Mouse (Mus musculus): ENCODE measurements around the gene Slc1a4. TPM values are rescaled to one million over a fixed set of nuclear protein-coding genes. Genes with fewer than 3 reads are reported as not detected.

The Slc1a4 gene
- polyA plus RNA-seq (2016; fragmentation: Nextera tagmentation; extraction: Ambion mirVana), result 11.2 and 12.0 TPM in 2 replicates

GRCm38 (mm10) chr11:20332561-20333514 lies at the start of gene Slc1a4:
TSS of gene Slc1a4 (minus strand) at chr11:20332713.
- H3K4me2 ChIP-seq, result peak within 1 kb of the TSS; percentile 99
- H3K27me3 ChIP-seq (replicated peaks), result no peaks in the 10 kb centered on the region
- peak; percentile 98 for ATAC-seq
- under 1% methylated on average over 48 of the region's 48 CpGs for WGBS (ENCODE audit: insufficient replicate concordance)
- H3K9ac ChIP-seq, result peak within 1 kb of the TSS; percentile 92
- peaks cover 48% of the 10 kb centered on the region for H3K4me1 ChIP-seq
- peak within 1 kb of the TSS; percentile 81 for H3K4me3 ChIP-seq
- no peaks in the 10 kb centered on the region for H3K9me3 ChIP-seq (replicated peaks)
- peaks cover 5% of the 10 kb centered on the region for H3K36me3 ChIP-seq
- H3K27ac ChIP-seq, result peak within 1 kb of the TSS; percentile 96

- H3K27me3 ChIP-seq (replicated peaks), result no peaks in the 10 kb centered on the region; the same call in 1 of the 2 replicates
- no peaks in the 10 kb centered on the region for H3K36me3 ChIP-seq
- 60% methylated on average over 4 of the region's 4 CpGs for WGBS (ENCODE audit: insufficient replicate concordance)
- no peak overlapping the region for H3K9ac ChIP-seq
- peaks cover 4% of the 10 kb centered on the region; the same call in 1 of the 2 replicates for H3K9me3 ChIP-seq (replicated peaks)
- H3K4me3 ChIP-seq, result no peak overlapping the region
- no peak overlapping the region for H3K4me2 ChIP-seq
- H3K27ac ChIP-seq, result no peak overlapping the region
- peaks cover 11% of the 10 kb centered on the region; the same call in 1 of the 2 replicates for H3K4me1 ChIP-seq
- ATAC-seq, result no peak
These were observed 47.6 kb upstream of the Slc1a4 start for GRCm38 (mm10) chr11:20380106-20380505.

GRCm38 (mm10) chr11:20376642-20377041 lies 44.1 kb upstream of the Slc1a4 start:
- Histone ChIP-seq H3K27me3 (replicated peaks) (no peaks in the 10 kb centered on the region; the same call in 1 of the 2 replicates), H3K4me3 (no peak overlapping the region), H3K9me3 (replicated peaks) (peaks cover 4% of the 10 kb centered on the region; the same call in 1 of the 2 replicates), H3K36me3 (no peaks in the 10 kb centered on the region), H3K9ac (no peak overlapping the region), H3K4me1 (peaks cover 11% of the 10 kb centered on the region; the same call in 1 of the 2 replicates), H3K27ac (no peak overlapping the region), H3K4me2 (no peak overlapping the region)
- peak; percentile 60; the same call in 1 of the 2 replicates for ATAC-seq
- 40% methylated on average over 7 of the region's 7 CpGs for WGBS (ENCODE audit: insufficient replicate concordance)

GRCm38 (mm10) chr11:20372616-20373211 lies 40.2 kb upstream of the Slc1a4 start:
- no peak for ATAC-seq
- no peaks in the 10 kb centered on the region for H3K9me3 ChIP-seq (replicated peaks)
- H3K9ac ChIP-seq, result no peak overlapping the region
- H3K4me3 ChIP-seq, result no peak overlapping the region
- H3K36me3 ChIP-seq, result no peaks in the 10 kb centered on the region
- no peaks in the 10 kb centered on the region; the same call in 1 of the 2 replicates for H3K27me3 ChIP-seq (replicated peaks)
- no peak overlapping the region for H3K4me2 ChIP-seq
- WGBS (ENCODE audit: insufficient replicate concordance), result 70% methylated on average over 8 of the region's 8 CpGs
- no peak overlapping the region for H3K27ac ChIP-seq
- H3K4me1 ChIP-seq, result peaks cover 18% of the 10 kb centered on the region

GRCm38 (mm10) chr11:20370486-20370885 lies 38.0 kb upstream of the Slc1a4 start:
- H3K9ac ChIP-seq, result no peak overlapping the region
- no peak overlapping the region for H3K4me3 ChIP-seq
- peaks cover 7% of the 10 kb centered on the region; the same call in 1 of the 2 replicates for H3K4me1 ChIP-seq
- H3K27me3 ChIP-seq (replicated peaks), result no peaks in the 10 kb centered on the region; the same call in 1 of the 2 replicates
- H3K36me3 ChIP-seq, result no peaks in the 10 kb centered on the region
- no peaks in the 10 kb centered on the region for H3K9me3 ChIP-seq (replicated peaks)
- no peak overlapping the region for H3K27ac ChIP-seq
- H3K4me2 ChIP-seq, result no peak overlapping the region
- ATAC-seq, result no peak
- 70% methylated on average over 2 of the region's 2 CpGs for WGBS (ENCODE audit: insufficient replicate concordance)

- 72% methylated on average over 1 of the region's 1 CpGs for WGBS (ENCODE audit: insufficient replicate concordance)
- ATAC-seq, result no peak
- Histone ChIP-seq H3K27me3 (replicated peaks) (no peaks in the 10 kb centered on the region), H3K9me3 (replicated peaks) (0 out of 2 replicates have a peak, but pooled peaks cover 5% of the 10 kb centered on the region), H3K4me3 (no peak overlapping the region), H3K36me3 (no peaks in the 10 kb centered on the region), H3K27ac (no peak overlapping the region), H3K9ac (no peak overlapping the region), H3K4me2 (no peak overlapping the region), H3K4me1 (peaks cover 7% of the 10 kb centered on the region; the same call in 1 of the 2 replicates)
These were observed 33.9 kb upstream of the Slc1a4 start for GRCm38 (mm10) chr11:20366456-20366855.

GRCm38 (mm10) chr11:20361354-20361753 lies 28.8 kb upstream of the Slc1a4 start:
- Histone ChIP-seq H3K36me3 (no peaks in the 10 kb centered on the region), H3K9me3 (replicated peaks) (0 out of 2 replicates have a peak, but pooled peaks cover 5% of the 10 kb centered on the region), H3K27me3 (replicated peaks) (no peaks in the 10 kb centered on the region), H3K4me1 (no peaks in the 10 kb centered on the region), H3K27ac (no peak overlapping the region), H3K9ac (no peak overlapping the region), H3K4me3 (no peak overlapping the region), H3K4me2 (no peak overlapping the region)
- ATAC-seq, result no peak
- WGBS (ENCODE audit: insufficient replicate concordance), result 41% methylated on average over 3 of the region's 3 CpGs

- WGBS (ENCODE audit: insufficient replicate concordance), result 61% methylated on average over 9 of the region's 9 CpGs
These were observed 25.4 kb upstream of the Slc1a4 start for GRCm38 (mm10) chr11:20357684-20358447.

GRCm38 (mm10) chr11:20348466-20348865 lies 16.0 kb upstream of the Slc1a4 start:
- peaks cover 4% of the 10 kb centered on the region; the same call in 1 of the 2 replicates for H3K4me1 ChIP-seq

More at GRCm38 (mm10) chr11:20357684-20358447, 25.4 kb upstream of the Slc1a4 start:
- no peak for ATAC-seq
- Histone ChIP-seq H3K4me3 (no peak overlapping the region), H3K36me3 (no peaks in the 10 kb centered on the region), H3K27me3 (replicated peaks) (no peaks in the 10 kb centered on the region), H3K27ac (no peak overlapping the region), H3K4me2 (no peak overlapping the region), H3K9me3 (replicated peaks) (no peaks in the 10 kb centered on the region), H3K4me1 (no peaks in the 10 kb centered on the region), H3K9ac (no peak overlapping the region)

GRCm38 (mm10) chr11:20347548-20347947 lies 15.0 kb upstream of the Slc1a4 start:
- ATAC-seq, result no peak
- no peaks in the 10 kb centered on the region for H3K27me3 ChIP-seq (replicated peaks)
- no peaks in the 10 kb centered on the region for H3K9me3 ChIP-seq (replicated peaks)
- no peak overlapping the region for H3K4me2 ChIP-seq
- 75% methylated on average over 6 of the region's 6 CpGs for WGBS (ENCODE audit: insufficient replicate concordance)
- no peaks in the 10 kb centered on the region for H3K36me3 ChIP-seq
- H3K4me1 ChIP-seq, result peaks cover 4% of the 10 kb centered on the region; the same call in 1 of the 2 replicates
- H3K4me3 ChIP-seq, result no peak overlapping the region
- no peak overlapping the region for H3K27ac ChIP-seq
- H3K9ac ChIP-seq, result no peak overlapping the region

More at GRCm38 (mm10) chr11:20348466-20348865, 16.0 kb upstream of the Slc1a4 start:
- Histone ChIP-seq H3K27me3 (replicated peaks) (no peaks in the 10 kb centered on the region), H3K4me2 (no peak overlapping the region), H3K9ac (no peak overlapping the region), H3K27ac (no peak overlapping the region), H3K9me3 (replicated peaks) (no peaks in the 10 kb centered on the region), H3K4me3 (no peak overlapping the region), H3K36me3 (no peaks in the 10 kb centered on the region)
- no peak for ATAC-seq
- WGBS (ENCODE audit: insufficient replicate concordance), result 55% methylated on average over 2 of the region's 2 CpGs

- Histone ChIP-seq H3K27me3 (replicated peaks) (no peaks in the 10 kb centered on the region), H3K27ac (no peak overlapping the region), H3K36me3 (no peaks in the 10 kb centered on the region), H3K9me3 (replicated peaks) (no peaks in the 10 kb centered on the region), H3K9ac (no peak overlapping the region), H3K4me2 (no peak overlapping the region), H3K4me3 (no peak overlapping the region), H3K4me1 (peaks cover 4% of the 10 kb centered on the region; the same call in 1 of the 2 replicates)
- 0 out of 2 replicates have a peak, but pooled peaks have one; percentile 47 for ATAC-seq
- WGBS (ENCODE audit: insufficient replicate concordance), result 49% methylated on average over 2 of the region's 2 CpGs
These were observed 13.9 kb upstream of the Slc1a4 start for GRCm38 (mm10) chr11:20346369-20346768.

Measured in liver, embryonic 12.5 days (tissue).